Mouse (Mus musculus): ENCODE results near the gene Acp5. TPM values are rescaled to one million over a fixed set of nuclear protein-coding genes. Genes with fewer than 3 reads are reported as not detected.

Gene Acp5
- total and polyA plus RNA-seq, 3 experiments, result 0.34 TPM; not detected in 2

DNA sequence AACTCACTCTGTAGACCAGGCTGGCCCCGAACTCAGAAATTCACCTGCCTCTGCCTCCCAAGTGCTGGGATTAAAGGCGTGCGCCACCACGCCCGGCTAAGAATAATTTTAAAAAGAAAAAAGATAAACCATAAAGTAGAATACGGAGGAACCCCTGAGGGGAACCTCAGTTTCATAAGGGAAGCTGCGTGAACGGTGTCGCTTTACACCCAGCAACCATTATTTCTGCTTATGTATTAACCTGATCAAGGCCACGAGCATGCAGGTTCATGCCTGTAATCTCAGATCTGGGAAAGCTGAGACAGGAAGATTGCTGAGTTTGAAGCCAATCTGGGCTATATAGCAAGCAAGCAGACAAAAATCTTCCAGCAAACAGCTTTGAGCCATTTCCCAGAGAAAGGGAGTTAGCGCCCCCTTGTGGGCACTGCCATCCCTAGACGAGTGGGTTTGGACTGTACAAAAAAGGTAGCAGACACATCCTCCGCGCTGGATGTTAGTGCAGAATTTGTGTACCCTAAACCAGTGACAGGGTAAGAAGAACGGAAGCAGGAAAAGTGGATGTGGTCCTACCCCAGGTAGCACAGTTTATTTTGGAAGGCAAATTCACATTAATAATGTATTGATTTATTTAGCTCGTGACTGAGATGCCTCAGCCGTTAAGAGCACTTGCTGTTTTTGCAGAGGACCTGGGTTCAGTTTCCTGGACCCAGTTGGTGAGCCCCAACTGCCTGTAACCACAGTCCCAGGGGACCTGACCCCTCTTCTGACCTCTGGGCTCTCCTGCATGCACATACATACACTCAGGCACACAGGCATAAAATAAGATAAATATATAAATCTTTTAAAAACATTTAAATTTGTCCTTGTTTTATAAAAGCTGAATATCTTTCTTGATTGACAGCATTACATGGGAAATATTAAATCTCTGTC, 7.9 kb upstream of the Acp5 start:
- TF ChIP-seq USF2 (conservative IDR thresholded peaks at IDR 0.05; ENCODE audit: low read depth, low read length) (no peak), ELF1 (IDR thresholded peaks at IDR 0.05; ENCODE audit: low read depth, low read length) (no peak), ZMIZ1 (IDR thresholded peaks at IDR 0.05; ENCODE audit: low read depth, low read length) (no peak), MYC (IDR thresholded peaks at IDR 0.05; ENCODE audit: low read depth, low read length) (0 out of 2 replicates have a peak, but pooled peaks have one; percentile 53), SMC3 (IDR thresholded peaks at IDR 0.05; ENCODE audit: low read depth, low read length) (peak; percentile 94), EP300 (IDR thresholded peaks at IDR 0.05; ENCODE audit: low read length) (no peak), IRF4 (IDR thresholded peaks at IDR 0.05; ENCODE audit: low read depth, low read length) (peak; percentile 17; the same call in 1 of the 2 replicates), NRF1 (IDR thresholded peaks at IDR 0.05; ENCODE audit: low read depth, low read length) (no peak), PAX5 (IDR thresholded peaks at IDR 0.05; ENCODE audit: low read length) (no peak), RAD21 (IDR thresholded peaks at IDR 0.05; ENCODE audit: low read depth, low read length) (peak; percentile 95), CTCF (conservative IDR thresholded peaks at IDR 0.05 in 1 of 2, IDR thresholded peaks at IDR 0.05 in 1 of 2; ENCODE audit: low read depth in 2 of 2, low read length in 2 of 2) (peak; percentile 81 to 97), CHD1 (IDR thresholded peaks at IDR 0.05; ENCODE audit: low read depth, low read length) (no peak), ZC3H11A (IDR thresholded peaks at IDR 0.05; ENCODE audit: low read depth, low read length) (peak; percentile 68; the same call in 1 of the 2 replicates), POLR2A (IDR thresholded peaks at IDR 0.05; ENCODE audit: low read depth, low read length) (no peak)
- Histone ChIP-seq H3K27ac (ENCODE audit: insufficient read depth, low read depth) (no peak overlapping the region), H3K4me3 (replicated peaks in 1 of 3; ENCODE audit: low read depth in 2 of 3, low read length in 2 of 3, poor library complexity in 1 of 3) (no peak overlapping the region), H3K4me2 (ENCODE audit: insufficient read depth, low read depth, poor library complexity, severe bottlenecking) (peak overlapping the region; percentile 93), H3K9ac (ENCODE audit: insufficient read depth, low read depth) (no peak overlapping the region), H3K36me3 (replicated peaks in 1 of 2; ENCODE audit: control insufficient read depth in 1 of 2, insufficient read depth in 1 of 2, low read length in 1 of 2) (no peaks in the 10 kb centered on the region), H3K4me1 (ENCODE audit: control insufficient read depth in 1 of 2, insufficient read depth in 2 of 2) (peaks cover 6 to 15% of the 10 kb centered on the region in 2 experiments; a peak in 3 of 4 replicates), H3K27me3 (replicated peaks) (no peaks in the 10 kb centered on the region), H3K79me2 (replicated peaks; ENCODE audit: control insufficient read depth, extremely low read depth, insufficient read depth, poor library complexity, severe bottlenecking) (no peaks in the 10 kb centered on the region), H3K9me3 (replicated peaks; ENCODE audit: low read length) (peaks cover 15% of the 10 kb centered on the region)
- in situ Hi-C loops (cut with MboI; ENCODE audit: low pct_ligation_motif_present, low pct_unique_long_range_greater_than_20kb, low sequenced_read_pairs), result no loop called here
- peak; percentile 88 for DNase-seq (ENCODE audit: extremely low read depth)
- dilution Hi-C loops (cut with MboI; ENCODE audit: extremely low pct_ligation_motif_present, extremely low pct_unique_long_range_greater_than_20kb, low sequenced_read_pairs), result no loop called here

DNA sequence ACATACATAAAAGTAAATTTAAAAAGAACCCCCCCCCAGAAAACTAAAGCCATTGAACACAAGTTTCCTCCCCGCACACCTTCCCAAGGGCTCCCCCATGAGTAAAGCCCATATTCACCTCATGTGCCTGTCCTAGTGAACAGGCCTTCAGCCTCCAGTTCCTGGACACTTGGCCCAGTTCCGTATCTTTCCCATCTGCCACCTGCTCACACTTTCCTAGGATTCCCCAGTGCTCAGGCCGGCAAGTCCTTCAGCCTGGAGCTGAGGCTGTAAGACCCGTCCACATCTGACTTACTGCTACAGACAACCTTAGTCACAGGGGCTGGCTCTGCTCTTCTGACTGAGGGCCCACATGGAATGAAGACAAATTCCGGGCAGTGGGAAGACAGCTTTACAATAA, 4.2 kb upstream of the Acp5 start:
- Histone ChIP-seq H3K36me3 (replicated peaks in 1 of 2; ENCODE audit: control insufficient read depth in 1 of 2, insufficient read depth in 1 of 2, low read length in 1 of 2) (no peaks in the 10 kb centered on the region), H3K4me3 (replicated peaks in 1 of 3; ENCODE audit: low read depth in 2 of 3, low read length in 2 of 3, poor library complexity in 1 of 3) (no peak overlapping the region), H3K4me2 (ENCODE audit: insufficient read depth, low read depth, poor library complexity, severe bottlenecking) (no peak overlapping the region), H3K27me3 (replicated peaks) (no peaks in the 10 kb centered on the region), H3K4me1 (ENCODE audit: control insufficient read depth in 1 of 2, insufficient read depth in 2 of 2) (peaks cover 0 to 3% of the 10 kb centered on the region in 2 experiments; a peak in 2 of 4 replicates), H3K9me3 (replicated peaks; ENCODE audit: low read length) (peaks cover 11% of the 10 kb centered on the region), H3K79me2 (replicated peaks; ENCODE audit: control insufficient read depth, extremely low read depth, insufficient read depth, poor library complexity, severe bottlenecking) (no peaks in the 10 kb centered on the region), H3K9ac (ENCODE audit: insufficient read depth, low read depth) (no peak overlapping the region), H3K27ac (ENCODE audit: insufficient read depth, low read depth) (no peak overlapping the region)
- dilution Hi-C loops (cut with MboI; ENCODE audit: extremely low pct_ligation_motif_present, extremely low pct_unique_long_range_greater_than_20kb, low sequenced_read_pairs) (no loop called here), in situ Hi-C loops (cut with MboI; ENCODE audit: low pct_ligation_motif_present, low pct_unique_long_range_greater_than_20kb, low sequenced_read_pairs) (no loop called here)
- TF ChIP-seq SMC3 (IDR thresholded peaks at IDR 0.05; ENCODE audit: low read depth, low read length), result no peak
- no peak for TF ChIP-seq NRF1 (IDR thresholded peaks at IDR 0.05; ENCODE audit: low read depth, low read length)
- TF ChIP-seq KAT2A (IDR thresholded peaks at IDR 0.05; ENCODE audit: insufficient replicate concordance, low read length), result no peak
- TF ChIP-seq IRF4 (IDR thresholded peaks at IDR 0.05; ENCODE audit: low read depth, low read length), result no peak
- TF ChIP-seq GABPA (IDR thresholded peaks at IDR 0.05; ENCODE audit: insufficient replicate concordance, low read depth, low read length), result no peak
- TF ChIP-seq E2F4 (IDR thresholded peaks at IDR 0.05; ENCODE audit: insufficient replicate concordance, low read depth, low read length), result no peak
- TF ChIP-seq ETS1 (conservative IDR thresholded peaks at IDR 0.05; ENCODE audit: low read depth, low read length), result no peak
- no peak for TF ChIP-seq UBTF (IDR thresholded peaks at IDR 0.05; ENCODE audit: low read depth, low read length)
- no peak for TF ChIP-seq BHLHE40 (IDR thresholded peaks at IDR 0.05; ENCODE audit: low read depth, low read length)
- TF ChIP-seq RAD21 (IDR thresholded peaks at IDR 0.05; ENCODE audit: low read depth, low read length), result no peak
- no peak for TF ChIP-seq HCFC1 (IDR thresholded peaks at IDR 0.05; ENCODE audit: low read depth, low read length)
- no peak for TF ChIP-seq MAX (IDR thresholded peaks at IDR 0.05; ENCODE audit: low read length)
- no peak for TF ChIP-seq MEF2A (IDR thresholded peaks at IDR 0.05; ENCODE audit: borderline replicate concordance, low read depth, low read length)
- TF ChIP-seq MAZ (IDR thresholded peaks at IDR 0.05; ENCODE audit: low read depth, low read length), result no peak
- TF ChIP-seq SIN3A (IDR thresholded peaks at IDR 0.05; ENCODE audit: low read length), result no peak
- TF ChIP-seq USF1 (IDR thresholded peaks at IDR 0.05; ENCODE audit: low read depth, low read length), result no peak
- no peak for TF ChIP-seq RCOR1 (conservative IDR thresholded peaks at IDR 0.05; ENCODE audit: low read depth, low read length)
- no peak for TF ChIP-seq CHD1 (IDR thresholded peaks at IDR 0.05; ENCODE audit: low read depth, low read length)
- no peak for TF ChIP-seq USF2 (conservative IDR thresholded peaks at IDR 0.05; ENCODE audit: low read depth, low read length)
- TF ChIP-seq POLR2A (IDR thresholded peaks at IDR 0.05; ENCODE audit: low read depth, low read length), result no peak
- DNase-seq (ENCODE audit: extremely low read depth), result no peak

All from CH12.LX (cell line).